Mouse (Mus musculus) central nervous system, embryonic 14 days (tissue): Measurements from ENCODE around the gene Hexim2. TPM values are rescaled to one million over a fixed set of nuclear protein-coding genes. Genes with fewer than 3 reads are reported as not detected.

Experiments used
- polyA plus RNA-seq: library from polyadenylated mRNA; depleted of rRNA; stranded (reverse); fragments of >200 nt; gene quantifications from 2 replicates; pipeline ENCODE4 v1.2.3, GENCODE M21; 2012; rRNA removed

Gene Hexim2
- 11.7 and 14.4 TPM in 2 replicates for polyA plus RNA-seq

GRCm38 (mm10) chr11:103131701-103132575 is at the start of gene Hexim2:
Hexim2 (plus strand) TSS chr11:103132429.

GRCm38 (mm10) chr11:103101481-103101865 is 30.8 kb upstream of the Hexim2 start, which contains the start of the genes Plcd3 and Acbd4:
Plcd3 (minus strand) TSS chr11:103101658.
Acbd4 (plus strand) TSS chr11:103101682.

GRCm38 (mm10) chr11:103116008-103116818 is 16.0 kb upstream of the Hexim2 start, which contains the start of gene Hexim1:
Hexim1 (plus strand) TSS chr11:103116231.

GRCm38 (mm10) chr11:103170494-103171285 is 38.5 kb downstream of the Hexim2 start, which contains the start of gene Fmnl1:
Fmnl1 (plus strand) TSS chr11:103171107.

Other genes with a start within 250 kb of the Hexim2 start
- 0.08 TPM in 1 of 2 replicates, not detected in the other for gene Fam187a, start 247.3 kb upstream of the Hexim2 start, polyA plus RNA-seq
- 0.38 and 0.66 TPM in 2 replicates for gene Gfap, start 231.5 kb upstream of the Hexim2 start, polyA plus RNA-seq
- gene Kif18b, start 207.3 kb upstream of the Hexim2 start, polyA plus RNA-seq = 13.8 and 16.8 TPM in 2 replicates
- 8.8 and 12.1 TPM in 2 replicates for gene C1ql1, start 185.7 kb upstream of the Hexim2 start, polyA plus RNA-seq
- 35.1 and 36.0 TPM in 2 replicates for gene Nmt1, start 104.2 kb upstream of the Hexim2 start, polyA plus RNA-seq
- 202 and 211 TPM in 2 replicates for gene Dcakd, start 104.1 kb upstream of the Hexim2 start, polyA plus RNA-seq
- 2.6 and 3.8 TPM in 2 replicates for gene Plcd3, start 30.8 kb upstream of the Hexim2 start, polyA plus RNA-seq
- 8.2 and 8.7 TPM in 2 replicates for gene Acbd4, start 30.7 kb upstream of the Hexim2 start, polyA plus RNA-seq
- 17.3 and 19.5 TPM in 2 replicates for gene Hexim1, start 16.2 kb upstream of the Hexim2 start, polyA plus RNA-seq
- 14.6 and 18.3 TPM in 2 replicates for gene Fmnl1, start 38.7 kb downstream of the Hexim2 start, polyA plus RNA-seq
- gene 1700023F06Rik, start 76.1 kb downstream of the Hexim2 start, polyA plus RNA-seq = 1.2 and 1.7 TPM in 2 replicates
- gene Spata32, start 86.0 kb downstream of the Hexim2 start, polyA plus RNA-seq = 0.45 and 0.64 TPM in 2 replicates
- 6.1 and 7.1 TPM in 2 replicates for gene Map3k14, start 135.0 kb downstream of the Hexim2 start, polyA plus RNA-seq
- 6.7 and 7.9 TPM in 2 replicates for gene Arhgap27, start 231.3 kb downstream of the Hexim2 start, polyA plus RNA-seq